Mouse (Mus musculus): ENCODE measurements around the gene Samd4.

Samd4 gene

DNA sequence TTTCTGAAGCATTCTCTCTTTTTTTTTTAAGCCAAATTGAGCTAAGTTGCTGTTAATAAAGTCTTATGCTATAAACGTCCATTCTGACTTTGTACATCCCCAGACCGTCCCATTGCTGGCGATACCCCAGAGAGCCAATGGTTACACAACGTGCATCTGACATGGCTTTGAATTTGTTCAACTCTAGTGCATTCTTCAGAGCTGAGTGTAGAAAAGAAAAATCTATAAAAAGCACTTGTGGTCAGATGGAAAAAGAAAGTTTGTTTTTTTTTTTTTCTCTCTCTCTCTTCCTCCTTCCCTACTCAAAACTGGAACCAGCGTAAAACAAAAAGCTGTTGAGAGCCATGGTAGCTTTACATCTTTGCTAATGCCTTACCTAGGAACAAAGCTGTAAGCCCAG is 41.8 kb downstream of the Samd4 start:
- no peak for TF ChIP-seq GATA4 (IDR thresholded peaks at IDR 0.05; ENCODE audit: insufficient replicate concordance, low read length)

DNA sequence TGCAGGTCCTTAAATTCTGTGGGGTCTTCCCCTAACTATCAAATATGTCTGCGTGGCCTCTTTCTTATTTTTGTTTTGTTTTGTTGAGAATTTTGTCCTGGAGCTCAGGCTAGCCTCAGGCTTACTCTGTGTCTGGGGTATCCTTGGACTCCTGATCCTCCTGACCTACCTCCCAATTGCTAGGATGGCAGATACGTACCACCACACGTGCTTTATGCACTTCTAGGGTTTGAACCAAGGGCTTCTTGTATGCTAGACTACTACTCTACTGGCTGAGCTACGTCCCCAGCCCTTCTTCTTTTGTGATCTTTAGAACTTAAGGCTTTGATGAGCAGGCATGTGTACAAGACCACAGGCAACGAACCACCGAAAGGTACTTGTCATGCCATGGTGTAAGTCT is 45.9 kb downstream of the Samd4 start:
- TF ChIP-seq GATA4 (IDR thresholded peaks at IDR 0.05; ENCODE audit: insufficient replicate concordance, low read length): no peak

DNA sequence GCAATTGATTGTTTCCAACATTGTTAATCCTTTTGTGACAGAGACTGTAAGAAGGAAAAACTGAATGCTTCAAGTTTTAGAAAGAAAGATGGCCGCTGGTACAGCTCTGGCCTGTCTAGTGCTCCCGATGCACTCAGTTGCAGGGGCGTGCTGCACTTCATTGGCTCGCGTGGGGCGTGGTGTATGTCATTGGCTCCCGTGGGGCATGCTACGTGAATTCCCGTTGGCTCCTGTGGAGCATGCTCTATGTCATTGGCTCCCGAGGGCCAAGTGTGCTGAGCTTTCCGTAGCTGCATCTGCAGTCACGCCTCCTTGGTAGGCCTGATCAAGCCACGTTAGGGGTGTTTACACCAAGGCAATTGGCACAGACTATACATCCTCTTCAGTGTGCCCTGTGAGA is 49.5 kb downstream of the Samd4 start:
- TF ChIP-seq GATA4 (IDR thresholded peaks at IDR 0.05; ENCODE audit: insufficient replicate concordance, low read length): no peak

DNA sequence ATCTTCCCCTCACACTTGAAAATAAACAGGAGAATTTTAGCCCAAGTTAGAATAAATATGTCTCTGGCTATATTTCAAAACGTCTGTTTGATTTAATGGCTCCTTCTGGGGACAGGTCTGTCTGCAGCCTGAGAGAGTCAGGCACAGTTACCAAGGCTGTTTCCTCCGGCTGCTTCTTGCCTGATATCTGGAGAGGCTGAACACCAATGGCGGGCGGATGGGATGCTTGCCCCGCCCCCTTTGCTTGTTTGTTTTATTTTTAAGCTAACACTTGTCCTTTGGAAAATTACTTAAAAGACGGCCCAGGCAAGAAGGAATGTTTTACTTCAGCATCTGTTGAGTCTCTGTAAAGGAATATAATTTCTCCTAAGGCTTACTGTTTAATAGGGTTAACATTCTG is 50.1 kb downstream of the Samd4 start:
- no peak for TF ChIP-seq GATA4 (IDR thresholded peaks at IDR 0.05; ENCODE audit: insufficient replicate concordance, low read length)

DNA sequence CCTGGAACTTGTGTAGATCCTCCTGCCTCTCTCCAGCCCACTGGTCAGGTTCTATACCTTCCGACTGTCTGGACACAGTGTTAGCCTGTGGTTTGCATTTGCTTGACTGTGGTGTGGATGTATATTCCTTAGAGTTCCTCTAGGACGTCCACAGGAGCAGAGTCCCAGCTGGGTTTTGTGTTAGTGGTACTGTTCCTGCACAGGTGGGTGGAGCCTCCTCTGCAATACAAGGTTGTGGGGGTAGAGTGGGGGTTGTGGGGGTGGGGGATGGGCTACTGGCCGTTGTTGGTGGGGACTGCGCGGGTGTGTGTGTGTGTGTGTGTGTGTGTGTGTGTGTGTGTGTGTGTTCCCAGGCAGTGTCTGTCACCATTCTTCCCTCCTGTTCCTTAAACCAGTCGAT is 58.4 kb downstream of the Samd4 start:
- TF ChIP-seq GATA4 (IDR thresholded peaks at IDR 0.05; ENCODE audit: insufficient replicate concordance, low read length): no peak

DNA sequence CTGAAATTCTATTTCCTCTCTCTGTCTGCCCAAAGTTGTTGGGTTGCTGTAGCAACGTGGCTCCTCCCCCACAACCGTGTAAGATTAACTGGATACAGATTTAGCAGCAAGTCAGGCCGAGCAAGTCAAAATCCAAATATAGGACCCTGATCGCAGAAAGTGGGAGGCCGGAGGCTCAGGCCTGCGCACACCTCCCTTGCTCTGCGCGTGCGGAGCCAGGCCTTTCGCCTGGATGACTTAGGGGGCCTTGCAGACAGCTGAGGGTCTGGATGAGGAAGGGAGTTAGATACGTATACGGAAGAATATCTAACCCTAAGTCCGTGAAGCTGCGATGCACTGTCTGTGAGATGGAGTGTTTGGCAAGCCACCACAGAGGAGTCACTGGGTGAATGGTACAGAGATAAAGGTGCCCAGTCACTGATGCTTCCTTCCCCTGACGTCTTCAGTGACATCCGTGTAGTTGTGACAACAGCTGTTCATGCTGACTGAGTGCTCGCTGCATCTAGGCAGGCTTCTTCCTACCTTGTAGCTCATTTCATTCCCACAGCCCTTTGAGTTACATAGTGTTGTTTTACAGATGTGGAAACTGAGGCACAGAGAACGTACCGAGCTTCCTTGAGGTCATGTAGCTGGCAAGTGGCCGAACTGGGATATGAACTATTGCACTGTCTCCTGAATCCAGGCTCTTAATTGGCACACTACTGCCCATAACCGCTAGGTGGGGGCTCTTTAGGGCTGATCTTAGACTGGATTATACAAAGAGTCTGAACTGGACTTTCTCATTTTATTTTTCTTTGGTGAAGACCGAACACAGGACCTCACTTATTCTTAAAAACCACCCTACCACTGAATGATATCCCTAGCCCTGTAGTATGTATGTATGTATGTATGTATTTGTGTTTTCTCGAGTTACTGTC is 59.5 kb downstream of the Samd4 start:
- no peak for TF ChIP-seq GATA4 (IDR thresholded peaks at IDR 0.05; ENCODE audit: insufficient replicate concordance, low read length)

DNA sequence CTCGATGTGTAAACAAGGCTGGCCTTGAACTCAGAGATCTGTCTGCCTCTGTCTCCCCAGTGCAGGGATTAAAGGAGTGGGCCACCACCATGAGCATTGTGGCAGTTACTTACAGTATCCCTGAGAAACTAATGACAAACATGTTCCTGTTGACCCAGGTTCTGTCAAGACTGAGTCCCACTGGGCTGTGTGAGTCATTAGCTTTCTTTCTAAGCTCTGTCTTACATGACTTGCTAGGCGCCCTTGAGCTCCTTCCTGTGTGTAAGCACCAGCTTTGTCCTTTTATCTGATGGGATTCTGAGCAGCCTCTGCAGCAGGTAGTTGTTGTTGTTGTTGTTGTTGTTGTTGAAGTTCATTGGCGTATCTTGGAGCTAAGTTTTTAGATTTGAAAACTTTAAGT is 61.8 kb downstream of the Samd4 start:
- no peak for TF ChIP-seq GATA4 (IDR thresholded peaks at IDR 0.05; ENCODE audit: insufficient replicate concordance, low read length)

DNA sequence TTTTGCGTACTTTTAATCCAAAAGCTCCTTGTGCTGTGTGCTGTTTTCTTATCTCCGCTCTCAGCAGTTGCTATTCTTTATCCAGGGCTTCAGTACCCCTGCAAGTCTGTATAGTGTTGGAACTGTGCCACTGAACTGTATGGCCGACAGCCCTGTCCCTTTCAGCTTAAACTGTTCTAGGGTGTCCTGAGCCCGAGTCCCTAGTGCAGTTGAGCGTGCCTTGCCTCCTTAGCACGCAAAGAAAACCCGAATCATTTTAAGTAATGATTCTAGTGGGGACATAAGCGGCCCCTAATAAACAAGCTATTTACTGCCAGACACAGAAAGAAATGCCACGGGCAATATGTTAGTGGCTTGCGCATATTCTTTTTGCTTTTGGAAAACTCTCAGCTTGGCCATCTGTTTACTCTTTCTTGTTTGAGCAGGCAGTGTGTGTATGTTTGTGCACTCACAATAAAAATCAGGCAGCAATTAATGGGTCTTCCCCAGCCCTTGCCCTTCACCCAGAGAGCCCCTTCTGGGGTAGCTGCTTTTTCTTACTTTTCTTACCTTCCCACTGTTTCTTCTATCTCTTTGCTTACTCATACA is 63.3 kb downstream of the Samd4 start:
- no peak for TF ChIP-seq GATA4 (IDR thresholded peaks at IDR 0.05; ENCODE audit: insufficient replicate concordance, low read length)

DNA sequence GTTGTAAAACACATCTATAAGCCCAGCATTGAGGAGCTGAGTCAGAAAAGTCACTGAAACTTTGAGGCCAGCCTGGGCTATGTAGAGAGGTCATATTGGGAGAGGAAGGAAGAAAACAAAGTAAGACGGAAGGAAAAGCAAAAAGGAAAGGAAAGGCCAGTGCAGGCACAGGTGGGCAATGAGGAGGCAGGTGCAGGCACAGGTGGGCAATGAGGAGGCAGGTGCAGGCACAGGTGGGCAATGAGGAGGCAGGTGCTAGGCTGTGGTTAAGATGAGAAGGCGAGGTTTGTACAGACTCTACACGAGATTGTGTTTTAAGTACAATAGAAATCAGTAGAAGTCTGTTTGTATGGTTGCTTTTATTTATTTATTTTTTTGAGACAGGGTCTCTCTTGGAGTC is 65.0 kb downstream of the Samd4 start:
- no peak for TF ChIP-seq GATA4 (IDR thresholded peaks at IDR 0.05; ENCODE audit: insufficient replicate concordance, low read length)

DNA sequence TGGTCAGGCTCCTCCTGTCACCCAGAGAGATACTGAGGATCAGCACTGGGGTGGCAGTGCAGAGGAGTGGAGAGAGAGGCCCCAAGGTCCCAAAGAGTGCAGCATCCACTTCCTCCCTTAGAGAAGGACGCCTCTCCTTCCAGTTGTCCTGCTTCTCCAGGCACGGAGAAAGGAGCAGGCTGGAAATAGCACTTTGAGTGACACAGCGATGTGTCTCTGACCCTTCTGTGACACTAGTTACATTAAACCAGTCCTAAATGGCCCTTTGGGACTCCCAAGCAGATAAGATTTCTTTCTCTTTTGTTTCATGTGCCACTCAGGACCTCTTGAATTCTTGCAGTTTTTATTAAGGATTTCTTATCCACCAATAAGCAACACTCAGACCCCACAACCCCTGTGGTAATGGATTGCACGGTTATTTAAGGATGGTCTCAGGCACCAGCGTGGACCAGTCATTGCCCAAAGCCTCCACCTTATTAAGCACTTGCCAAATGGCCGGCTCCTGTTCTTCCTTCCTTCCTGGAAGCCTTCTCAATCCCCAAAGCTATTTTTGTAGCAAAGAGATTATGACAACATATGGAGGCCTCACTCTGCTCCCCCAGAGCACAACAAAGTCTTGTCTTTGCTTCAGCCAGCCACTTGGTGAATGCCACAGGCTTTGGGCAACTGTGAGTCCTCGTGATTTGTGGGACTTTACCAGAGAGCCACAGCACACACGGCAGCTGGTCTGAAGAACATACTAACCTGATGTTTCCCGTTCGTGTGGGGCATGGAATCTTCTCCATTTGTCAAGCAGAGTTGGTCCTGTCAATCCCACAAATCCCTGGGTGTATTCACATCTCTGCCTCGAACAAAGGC is 68.1 kb downstream of the Samd4 start:
- no peak for TF ChIP-seq GATA4 (IDR thresholded peaks at IDR 0.05; ENCODE audit: insufficient replicate concordance, low read length)

DNA sequence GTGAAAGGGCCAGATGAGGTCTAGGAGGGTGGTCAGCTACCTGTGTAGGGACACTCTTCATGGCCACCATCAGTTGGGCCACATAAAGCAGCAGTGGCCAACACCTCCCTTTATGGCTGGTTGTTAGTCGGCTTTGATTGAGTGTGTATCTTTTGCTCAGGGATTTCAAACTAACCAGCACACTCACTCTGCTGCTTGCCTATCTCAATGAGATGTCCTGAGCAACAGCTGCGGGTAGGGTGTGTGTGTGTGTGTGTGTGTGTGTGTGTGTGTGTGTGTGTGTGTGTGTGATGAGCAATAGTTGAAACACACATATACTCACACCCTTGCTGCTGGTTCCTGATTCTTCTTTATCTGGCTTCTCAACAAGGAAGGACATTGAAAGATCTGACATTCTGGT is 69.6 kb downstream of the Samd4 start:
- no peak for TF ChIP-seq GATA4 (IDR thresholded peaks at IDR 0.05; ENCODE audit: insufficient replicate concordance, low read length)

DNA sequence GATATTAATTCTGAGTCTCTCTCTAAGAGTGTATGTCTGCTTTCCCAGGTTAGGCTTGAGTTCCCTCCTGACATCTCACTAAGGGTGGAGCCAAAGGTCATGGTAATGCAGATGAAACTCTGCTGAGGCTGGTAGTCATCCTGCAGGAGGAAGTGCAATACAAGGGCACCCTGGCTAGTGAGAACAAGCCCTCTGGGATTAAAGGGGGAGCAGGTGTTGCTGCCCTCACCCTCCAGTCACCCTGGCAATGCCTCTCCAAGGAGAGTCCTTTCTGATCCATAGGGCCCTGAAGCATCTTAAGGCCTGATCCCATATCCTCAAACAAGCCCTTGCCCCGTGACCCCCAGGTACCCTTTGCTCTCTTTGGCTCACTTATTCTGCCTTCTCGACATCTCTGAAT is 72.5 kb downstream of the Samd4 start:
- TF ChIP-seq GATA4 (IDR thresholded peaks at IDR 0.05; ENCODE audit: insufficient replicate concordance, low read length): no peak

DNA sequence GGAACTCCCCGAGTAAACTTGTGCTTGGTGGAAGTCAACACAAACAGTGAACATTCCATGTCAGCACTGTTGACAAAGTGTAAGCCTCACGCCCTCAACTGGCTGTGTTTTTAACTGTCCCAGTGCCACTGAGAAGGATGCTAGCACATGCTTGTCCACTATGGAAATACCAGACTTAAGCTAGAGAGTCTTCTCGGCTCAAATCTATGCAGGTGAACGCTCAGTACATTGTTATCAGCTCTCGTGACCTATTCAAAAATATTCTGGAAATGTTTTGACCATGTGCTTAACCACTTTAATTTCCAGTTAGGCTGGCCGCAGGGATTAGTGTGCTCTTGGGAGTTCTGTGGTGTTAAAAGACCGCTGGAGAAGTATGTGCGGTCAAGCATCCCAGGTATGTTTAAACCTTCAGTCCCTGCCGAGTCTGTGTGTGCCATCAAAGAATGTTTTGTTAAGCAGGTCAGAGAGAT is 73.0 kb downstream of the Samd4 start:
- no peak for TF ChIP-seq GATA4 (IDR thresholded peaks at IDR 0.05; ENCODE audit: insufficient replicate concordance, low read length)

DNA sequence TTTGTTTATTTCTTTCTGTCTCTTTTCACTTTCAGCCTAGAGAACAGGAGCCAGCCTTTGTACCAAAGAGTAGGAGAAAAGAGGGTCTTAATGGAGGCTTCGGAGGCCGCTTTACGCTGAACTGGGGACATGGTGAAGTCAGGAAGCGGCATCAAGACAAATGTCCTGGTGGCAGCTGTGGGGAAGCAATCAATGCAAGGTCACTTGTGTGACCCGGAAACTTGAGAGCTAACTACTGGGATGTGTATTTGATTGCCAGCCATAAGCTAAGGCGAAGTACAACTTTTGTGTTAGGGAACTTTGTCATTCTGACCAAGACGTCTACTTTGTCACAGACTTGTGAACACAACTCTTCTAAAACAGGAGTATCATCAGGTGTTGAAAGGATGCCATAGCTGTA is 73.5 kb downstream of the Samd4 start:
- no peak for TF ChIP-seq GATA4 (IDR thresholded peaks at IDR 0.05; ENCODE audit: insufficient replicate concordance, low read length)

DNA sequence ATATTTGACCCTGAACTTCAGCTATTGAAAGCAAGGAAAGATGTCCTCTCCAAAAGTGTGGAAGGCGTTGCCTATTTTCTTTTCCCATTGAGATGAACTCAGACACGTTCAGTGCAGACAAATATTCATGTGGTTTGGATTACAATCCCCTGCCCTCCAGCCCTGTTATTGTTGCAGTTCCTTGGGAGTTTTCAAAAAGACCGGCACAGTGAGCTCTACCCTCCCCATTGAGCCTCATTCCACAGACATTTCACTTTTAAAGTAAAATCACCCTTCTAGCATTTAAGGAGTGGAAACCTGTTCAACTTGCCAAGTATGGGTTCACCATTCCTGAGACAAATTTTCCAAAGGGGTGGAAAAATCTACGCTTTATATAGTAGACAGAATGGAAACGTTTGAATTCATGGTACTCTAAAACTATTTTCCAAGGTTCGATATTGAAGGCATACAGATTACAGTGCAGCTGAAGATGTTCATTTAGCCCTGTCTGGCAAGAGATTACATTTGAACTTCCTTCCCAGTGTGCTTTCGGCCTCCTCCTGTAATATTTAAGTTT is 76.6 kb downstream of the Samd4 start:
- no peak for TF ChIP-seq GATA4 (IDR thresholded peaks at IDR 0.05; ENCODE audit: insufficient replicate concordance, low read length)

Measured in liver, adult (tissue).